Mouse (Mus musculus): ENCODE results near the gene H2-Q4.
"Not testable (repeated sequence)": the region's sequence is repeated elsewhere in the genome, so short reads cannot be mapped to it uniquely, and the experiment has no call there.

The H2-Q4 gene

DNA sequence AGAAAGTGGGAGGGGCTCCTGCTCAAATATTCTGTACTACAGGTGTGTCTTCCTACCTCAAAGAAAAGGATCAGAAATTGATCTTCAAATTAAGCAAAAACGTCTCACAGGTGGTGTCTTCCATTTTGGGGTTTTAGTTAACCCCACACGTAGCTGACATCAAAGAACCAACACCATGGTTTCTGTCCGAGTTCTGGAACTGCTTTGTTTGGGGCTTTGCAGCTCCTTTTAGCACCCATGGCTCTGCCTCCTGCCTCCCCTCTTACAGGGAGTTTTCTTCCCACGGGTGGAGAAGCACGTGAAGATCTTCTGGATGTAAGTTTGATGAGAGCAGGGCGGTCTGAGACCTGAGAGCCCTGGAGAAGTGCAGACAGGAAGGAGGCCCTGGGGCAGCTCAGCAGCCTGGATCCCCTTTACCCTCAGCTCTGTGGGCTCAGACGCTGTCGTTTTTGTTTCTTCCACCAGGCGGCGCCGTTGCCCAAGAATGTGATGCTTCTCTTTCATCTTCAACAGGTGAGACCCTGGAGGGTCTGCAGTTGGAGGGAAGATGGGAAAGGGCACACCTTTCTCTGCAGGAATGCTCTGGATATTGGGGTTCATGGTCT, 40.9 kb downstream of the H2-Q4 start:
- DNase-seq (ENCODE audit: extremely low read depth, low read depth), result peak; percentile 17

DNA sequence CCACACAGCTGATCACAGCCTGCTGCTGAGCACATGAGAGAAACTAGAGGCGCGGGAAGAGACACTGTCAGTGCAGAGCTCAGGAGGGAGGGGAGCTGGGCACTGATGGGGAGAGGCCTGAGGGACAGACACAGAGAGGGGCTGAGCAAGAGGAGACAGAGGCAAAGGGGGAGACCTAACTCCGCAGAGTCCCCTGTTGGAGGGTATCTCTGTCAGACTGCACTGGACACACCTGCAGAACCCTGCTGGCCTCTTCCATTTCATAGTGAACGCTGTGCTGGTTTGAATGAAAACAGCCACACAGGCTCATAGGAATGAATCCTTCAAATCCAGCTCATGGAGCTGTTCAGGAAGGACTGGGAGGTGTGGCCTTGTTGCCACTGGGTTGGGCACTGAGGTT, 41.9 kb downstream of the H2-Q4 start:
- DNase-seq (ENCODE audit: extremely low read depth, low read depth), result not testable (repeated sequence)

DNA sequence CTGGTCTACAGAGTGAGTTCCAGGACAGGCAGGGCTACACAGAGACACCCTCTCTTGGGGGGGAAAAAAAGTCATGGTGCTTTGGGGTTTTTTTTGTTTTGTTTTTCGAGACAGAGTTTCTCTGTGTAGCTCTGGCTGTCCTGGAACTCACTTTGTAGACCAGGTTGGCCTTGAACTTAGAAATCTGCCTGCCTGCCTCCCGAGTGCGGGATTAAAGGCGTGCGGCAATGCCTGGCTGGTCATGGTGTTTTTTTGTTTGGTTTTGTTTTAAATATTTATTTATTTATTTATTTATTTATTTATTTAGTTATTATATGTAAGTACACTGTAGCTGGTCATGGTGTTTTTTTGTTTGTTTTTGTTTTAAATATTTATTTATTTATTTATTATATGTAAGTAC, 42.9 kb downstream of the H2-Q4 start:
- not testable (repeated sequence) for DNase-seq (ENCODE audit: extremely low read depth, low read depth)

DNA sequence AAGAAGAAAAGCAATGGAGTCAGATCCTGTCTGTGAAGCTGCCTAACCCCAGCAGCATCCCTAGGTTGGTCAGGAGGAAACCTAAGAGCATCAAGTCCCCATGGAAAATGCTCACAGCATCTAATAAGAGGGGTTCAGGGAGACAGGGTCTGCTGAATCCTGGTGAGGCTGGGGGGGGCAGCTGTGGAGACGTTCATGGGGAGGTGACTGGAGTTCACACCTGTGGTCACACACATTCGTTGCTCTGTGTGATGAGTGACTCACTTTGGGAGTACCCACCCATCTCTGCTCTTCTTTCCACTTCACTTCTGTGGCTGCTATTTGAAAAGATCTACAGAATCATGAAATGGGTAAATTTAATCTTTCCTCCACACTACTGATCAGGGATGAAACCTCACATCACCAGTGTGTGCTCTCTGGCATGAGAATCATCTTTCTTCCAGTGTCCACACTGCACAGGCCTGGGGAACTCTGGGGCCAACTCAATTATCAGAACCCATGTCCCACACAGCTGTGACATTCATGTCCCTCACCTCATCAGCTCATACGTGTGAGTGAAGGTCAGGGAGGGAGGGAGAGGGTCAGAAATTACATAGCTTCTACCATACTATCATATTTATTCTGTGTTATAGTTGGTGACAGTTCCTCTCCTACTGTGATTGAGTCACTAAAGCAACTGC, 43.9 kb downstream of the H2-Q4 start:
- DNase-seq (ENCODE audit: extremely low read depth, low read depth), result not testable (repeated sequence)

DNA sequence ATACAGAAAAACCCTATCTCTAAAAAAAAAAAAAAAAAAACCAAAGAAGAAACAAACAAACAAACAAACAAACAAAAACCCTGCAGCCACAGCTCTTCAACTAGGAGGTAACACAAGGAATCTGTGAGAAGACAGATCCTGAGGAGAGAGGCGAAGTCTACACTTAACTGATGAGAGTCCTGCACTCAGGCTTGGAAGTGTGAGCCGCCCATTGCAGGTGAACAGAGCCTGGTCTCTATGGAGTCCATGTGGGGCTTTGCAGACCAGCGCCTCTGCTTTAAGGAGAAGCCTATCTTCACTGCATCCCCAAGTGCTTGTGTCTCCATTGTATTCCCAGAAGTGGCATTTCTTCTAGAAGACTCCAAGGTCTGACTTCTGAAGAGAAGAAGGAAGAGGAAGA, 44.7 kb downstream of the H2-Q4 start:
- DNase-seq (ENCODE audit: extremely low read depth, low read depth), result not testable (repeated sequence)

DNA sequence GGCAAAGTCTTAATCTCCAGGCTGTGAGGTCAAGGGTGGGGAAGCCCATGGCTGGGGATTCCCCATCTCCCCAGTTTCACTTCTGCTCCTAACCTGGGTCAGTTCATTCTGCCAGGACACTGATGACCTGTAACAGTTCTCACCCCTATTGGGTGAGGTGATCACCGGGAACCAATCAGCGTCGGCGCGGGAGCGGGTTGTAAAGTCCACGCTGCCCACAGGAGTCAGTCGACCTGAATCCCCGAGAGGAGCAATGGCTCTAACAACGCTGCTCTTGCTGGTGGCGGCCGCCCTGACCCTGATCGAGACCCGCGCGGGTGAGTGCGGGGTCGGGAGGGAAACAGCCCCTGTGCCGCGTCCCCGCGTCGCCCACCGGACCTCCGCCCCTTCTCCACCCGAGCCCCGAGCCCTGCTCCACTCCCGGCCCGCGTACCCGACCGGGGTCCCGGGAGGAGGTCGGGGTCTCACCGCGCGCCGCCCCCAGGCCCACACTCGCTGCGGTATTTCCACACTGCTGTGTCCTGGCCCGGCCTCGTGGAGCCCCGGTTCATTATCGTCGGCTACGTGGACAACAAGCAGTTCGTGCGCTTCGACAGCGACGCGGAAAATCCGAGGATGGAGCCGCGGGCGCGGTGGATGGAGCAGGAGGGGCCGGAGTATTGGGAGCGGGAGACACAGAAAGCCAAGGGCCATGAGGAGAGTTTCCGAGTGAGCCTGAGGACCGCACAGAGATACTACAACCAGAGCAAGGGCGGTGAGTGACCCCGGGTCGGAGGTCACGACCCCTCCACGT, 45.4 kb downstream of the H2-Q4 start, which contains the start of gene H2-Q6:
Gene H2-Q6 (plus strand): TSS at position 227 of the 793 bp plus-strand sequence.
- DNase-seq (ENCODE audit: extremely low read depth, low read depth), result peak; percentile 71

DNA sequence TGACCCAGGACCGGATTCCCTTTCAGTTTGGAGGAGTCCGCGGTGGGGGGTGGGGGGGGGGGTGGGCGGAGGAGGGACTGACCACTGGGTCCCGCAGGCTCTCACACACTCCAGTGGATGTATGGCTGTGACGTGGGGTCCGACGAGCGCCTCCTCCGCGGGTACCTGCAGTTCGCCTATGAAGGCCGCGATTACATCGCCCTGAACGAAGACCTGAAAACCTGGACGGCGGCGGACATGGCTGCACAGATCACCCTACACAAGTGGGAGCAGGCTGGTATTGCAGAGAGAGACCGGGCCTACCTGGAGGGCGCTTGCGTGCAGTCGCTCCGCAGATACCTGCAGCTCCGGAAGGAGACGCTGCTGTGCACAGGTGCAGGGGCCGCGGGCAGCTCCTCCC, 46.1 kb downstream of the H2-Q4 start:
- not testable (repeated sequence) for DNase-seq (ENCODE audit: extremely low read depth, low read depth)

DNA sequence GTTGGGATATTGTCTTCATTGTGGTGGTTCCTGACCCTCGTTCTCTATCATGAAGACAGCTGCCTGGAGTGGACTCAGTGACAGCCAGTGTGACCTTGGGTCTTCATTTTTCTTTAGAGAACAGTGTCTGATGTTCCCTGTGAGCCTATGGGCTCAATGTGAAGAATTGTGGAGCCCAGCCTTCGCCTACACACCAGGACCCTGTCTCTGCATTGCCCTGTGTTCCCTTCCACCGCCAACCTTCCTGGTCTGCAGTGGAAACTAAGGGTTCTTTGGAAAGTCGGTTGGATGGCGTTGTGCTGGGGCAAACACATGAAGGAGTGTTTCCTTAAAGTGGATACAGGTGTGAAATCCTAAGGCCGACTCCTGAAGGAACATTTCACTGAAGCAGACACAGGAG, 49.5 kb downstream of the H2-Q4 start:
- DNase-seq (ENCODE audit: extremely low read depth, low read depth), result not testable (repeated sequence)

DNA sequence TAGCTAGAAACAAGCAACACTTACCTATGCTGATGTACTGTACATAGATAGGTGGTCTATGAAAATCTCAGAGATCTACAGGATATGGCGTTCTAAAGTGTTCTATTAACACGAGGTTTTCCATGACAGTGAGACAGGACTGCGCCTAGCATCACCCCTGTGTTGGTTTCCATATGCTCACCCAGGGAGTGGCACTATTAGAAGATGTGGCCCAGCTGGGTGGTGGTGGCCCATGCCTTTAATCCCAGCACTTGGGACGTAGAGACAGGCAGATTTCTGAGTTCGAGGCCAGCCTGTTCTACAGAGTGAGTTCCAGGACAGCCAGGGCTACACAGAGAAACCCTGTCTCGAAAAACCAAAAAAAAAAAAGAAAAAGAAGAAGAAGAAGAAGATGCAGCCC, 51.3 kb downstream of the H2-Q4 start:
- not testable (repeated sequence) for DNase-seq (ENCODE audit: extremely low read depth, low read depth)

DNA sequence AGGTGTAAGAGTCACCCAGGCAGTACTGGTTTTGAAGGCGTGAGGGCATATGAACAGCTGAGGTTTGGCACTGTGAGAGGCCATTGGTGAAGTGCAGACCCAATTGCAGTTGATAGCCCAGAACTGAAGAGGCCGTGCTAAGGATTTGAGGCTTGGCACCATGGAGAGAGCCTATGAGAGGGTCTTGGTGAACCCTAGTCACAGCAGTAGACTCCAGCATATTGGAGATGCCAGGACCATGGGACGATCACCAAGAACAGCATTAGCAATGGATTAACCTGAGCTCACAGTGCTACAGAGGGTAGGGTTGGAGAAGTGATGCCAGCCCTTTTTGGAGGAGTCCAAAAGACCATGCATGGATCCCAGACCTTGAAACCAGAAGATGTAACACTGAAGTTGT, 52.8 kb downstream of the H2-Q4 start:
- DNase-seq (ENCODE audit: extremely low read depth, low read depth), result not testable (repeated sequence)

DNA sequence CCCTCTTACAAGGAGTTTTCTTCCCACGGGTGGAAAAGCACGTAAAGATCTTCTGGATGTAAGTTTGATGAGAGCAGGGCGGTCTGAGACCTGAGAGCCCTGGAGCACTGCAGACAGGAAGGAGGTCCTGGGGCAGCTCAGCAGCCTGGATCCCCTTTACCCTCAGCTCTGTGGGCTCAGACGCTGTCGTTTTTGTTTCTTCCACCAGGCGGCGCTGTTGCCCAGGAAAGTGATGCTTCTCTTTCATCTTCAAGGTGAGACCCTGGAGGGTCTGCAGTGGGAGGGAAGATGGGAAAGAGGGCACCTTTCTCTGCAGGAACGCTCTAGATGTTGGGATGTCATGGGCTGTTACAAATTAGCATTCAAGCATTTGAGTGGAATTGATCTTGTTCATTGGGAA, 55.4 kb downstream of the H2-Q4 start:
- DNase-seq (ENCODE audit: extremely low read depth, low read depth), result not testable (repeated sequence)
